Mouse (Mus musculus): ENCODE results near the gene Mfsd12.

Gene Mfsd12

DNA sequence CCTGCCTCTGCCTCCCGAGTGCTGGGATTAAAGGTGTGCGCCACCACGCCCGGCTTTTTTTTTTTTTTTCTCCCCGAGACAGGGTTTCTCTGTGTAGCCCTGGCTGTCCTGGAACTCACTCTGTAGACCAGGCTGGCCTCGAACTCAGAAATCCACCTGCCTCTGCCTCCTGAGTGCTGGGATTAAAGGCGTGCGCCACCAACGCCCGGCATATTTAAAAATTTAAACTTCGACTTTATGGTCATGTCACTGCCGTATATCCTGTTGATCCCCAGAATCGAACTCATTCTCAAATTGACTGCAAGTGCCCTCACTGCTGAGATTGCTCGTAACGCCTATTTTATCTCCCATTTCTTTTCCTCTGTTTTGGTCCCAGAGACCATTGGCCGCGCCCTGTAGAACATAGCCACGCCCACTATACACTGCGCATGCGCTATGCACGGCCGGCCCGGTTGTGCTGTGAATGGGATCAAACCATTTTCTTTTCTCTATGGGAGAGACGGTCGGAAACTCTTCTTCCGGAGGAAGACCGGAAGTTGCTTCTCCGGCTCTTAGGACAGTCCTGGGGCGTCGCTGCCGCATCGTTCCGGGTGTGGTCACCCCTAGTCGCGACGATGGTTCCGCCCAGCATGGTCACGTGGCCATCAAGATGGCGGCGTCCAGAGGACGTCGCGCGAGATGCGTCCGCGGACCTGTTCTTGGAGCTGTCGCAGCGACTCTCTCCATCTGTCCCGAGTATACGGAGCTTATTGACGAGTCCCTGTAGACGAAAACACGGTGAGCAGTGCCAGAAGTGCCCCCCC lies 26.7 kb downstream of the Mfsd12 start, which contains the start of the genes Dohh and Gm48551:
TSS of gene Dohh (plus strand) at position 627 of the 803 bp plus-strand sequence.
TSS of gene Gm48551 (plus strand) at position 665 of the 803 bp plus-strand sequence.
- peak; percentile 99 for DNase-seq (ENCODE audit: low read depth)

- no peak for DNase-seq (ENCODE audit: low read depth)
Measured at GRCm38 (mm10) chr10:81384605-81384982, 27.3 kb downstream of the Mfsd12 start.

DNA sequence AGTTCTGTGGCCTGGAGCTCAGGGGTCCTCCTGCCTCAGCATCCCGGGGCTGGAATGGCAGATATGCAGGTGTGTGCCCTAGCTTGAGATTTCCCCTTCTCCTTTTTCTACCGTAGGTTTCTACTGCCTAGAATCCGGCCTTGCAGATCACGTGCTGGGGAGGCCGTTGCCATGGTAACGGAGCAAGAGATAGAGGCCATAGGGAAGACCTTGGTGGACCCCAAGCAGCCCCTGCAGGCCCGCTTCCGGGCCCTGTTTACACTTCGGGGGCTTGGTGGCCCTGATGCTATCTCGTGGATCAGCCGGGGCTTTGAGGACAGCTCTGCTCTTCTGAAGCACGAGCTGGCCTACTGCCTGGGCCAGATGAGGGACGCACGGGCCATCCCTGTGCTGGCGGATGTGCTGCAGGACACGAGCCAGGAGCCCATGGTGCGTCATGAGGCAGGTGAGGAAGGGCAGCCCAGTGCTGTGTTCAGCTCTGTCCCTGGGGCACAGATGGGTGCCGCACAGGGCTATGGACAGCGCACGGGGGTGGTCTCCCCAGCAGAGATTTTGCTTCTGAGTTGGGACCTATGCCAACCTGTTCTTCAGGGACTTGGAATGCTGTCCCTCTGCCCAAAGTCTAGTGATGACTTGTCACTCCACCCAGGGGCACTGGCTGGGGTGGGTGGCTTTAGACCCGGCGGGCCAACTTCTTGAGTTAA lies 28.5 kb downstream of the Mfsd12 start:
- DNase-seq (ENCODE audit: low read depth) = no peak

DNA sequence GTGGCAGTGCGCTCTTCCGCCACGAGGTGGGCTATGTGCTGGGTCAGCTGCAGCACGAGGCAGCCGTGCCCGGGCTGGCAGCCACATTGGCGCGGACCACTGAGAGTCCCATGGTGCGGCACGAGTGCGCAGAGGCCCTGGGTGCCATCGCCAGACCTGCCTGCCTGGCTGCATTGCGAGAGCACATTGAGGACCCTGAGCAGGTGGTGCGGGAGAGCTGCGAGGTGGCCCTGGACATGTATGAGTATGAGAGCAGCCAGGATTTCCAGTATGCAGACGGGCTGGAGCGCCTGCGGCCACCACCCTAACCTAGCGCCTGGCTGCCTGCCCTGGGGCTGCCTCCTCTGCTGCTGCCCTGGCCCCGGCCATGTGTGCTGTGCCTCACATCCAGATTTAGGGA lies 30.4 kb downstream of the Mfsd12 start:
- DNase-seq (ENCODE audit: low read depth) = no peak

DNA sequence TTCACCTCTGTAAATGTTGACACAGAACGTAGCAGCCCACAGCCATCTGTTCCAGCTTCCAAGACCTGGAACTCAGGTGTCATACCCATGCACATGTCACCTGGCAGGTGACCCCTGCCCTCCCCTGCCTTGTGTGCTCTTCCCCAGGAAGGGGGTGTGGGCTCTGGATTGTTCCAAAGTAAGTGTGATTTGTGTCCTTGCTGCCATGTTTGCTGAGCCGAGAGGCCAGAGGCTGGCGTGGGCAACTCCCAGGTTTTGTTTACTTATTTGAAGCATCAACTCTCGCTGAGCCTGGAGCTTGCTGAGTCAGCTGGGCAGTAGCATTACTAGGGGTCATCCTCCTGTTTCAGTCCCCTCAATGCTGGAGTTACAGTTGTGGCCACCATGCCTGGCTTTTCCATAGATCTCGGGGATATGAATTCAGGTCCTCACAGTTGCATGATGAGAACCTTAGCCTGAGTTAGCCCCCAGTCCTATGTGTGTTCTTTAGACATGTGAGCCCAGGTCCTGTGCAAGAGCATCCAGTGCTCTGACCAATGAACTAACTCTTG lies 31.3 kb downstream of the Mfsd12 start, which contains the start of gene Gm48552:
TSS of gene Gm48552 (plus strand) at position 501 of the 551 bp plus-strand sequence.
- no peak for DNase-seq (ENCODE audit: low read depth)

- no peak for DNase-seq (ENCODE audit: low read depth)
Measured at GRCm38 (mm10) chr10:81389373-81389772, 32.1 kb downstream of the Mfsd12 start.

DNA sequence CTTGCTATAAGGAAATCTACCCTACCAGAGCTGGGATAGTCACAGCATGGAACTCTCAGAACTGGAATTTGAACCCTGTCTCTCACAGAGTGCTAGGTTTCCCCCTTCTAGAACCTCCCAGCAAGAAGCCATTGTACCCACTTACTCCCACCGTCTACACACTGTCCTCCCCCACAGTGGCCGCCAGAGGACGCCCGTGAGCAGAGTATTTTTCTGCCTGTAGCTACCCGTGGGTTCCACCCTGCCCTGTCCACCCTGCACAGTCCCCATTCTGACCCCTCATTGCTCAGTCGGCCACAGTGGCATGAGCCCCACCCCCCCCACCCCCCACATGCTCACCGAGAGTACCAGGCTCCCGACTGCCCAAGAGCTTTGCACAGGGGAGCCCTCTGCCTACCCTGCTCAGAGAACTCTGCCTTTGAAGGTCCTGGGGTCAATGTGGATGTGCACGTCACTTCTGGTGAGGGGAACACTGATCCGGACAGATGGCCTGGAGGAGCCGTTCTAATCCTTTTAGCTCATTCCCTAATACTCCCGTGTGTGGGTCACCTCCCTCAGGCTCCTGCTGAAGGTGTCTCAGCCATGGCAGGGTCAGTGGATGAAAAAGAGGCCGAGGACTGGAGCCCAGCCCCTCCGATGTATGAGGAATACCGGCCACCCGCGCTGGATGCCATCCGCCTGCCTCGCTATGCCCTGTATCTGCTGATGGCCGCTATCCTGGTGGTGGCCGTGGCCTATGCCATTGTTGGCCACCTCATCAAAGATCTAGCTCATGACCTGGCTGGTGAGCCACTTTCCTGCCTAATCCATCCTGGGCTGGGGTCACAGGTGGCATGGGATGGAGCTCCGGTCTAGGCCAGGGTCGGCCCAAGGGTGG lies 32.7 kb downstream of the Mfsd12 start:
- no peak for DNase-seq (ENCODE audit: low read depth)

DNA sequence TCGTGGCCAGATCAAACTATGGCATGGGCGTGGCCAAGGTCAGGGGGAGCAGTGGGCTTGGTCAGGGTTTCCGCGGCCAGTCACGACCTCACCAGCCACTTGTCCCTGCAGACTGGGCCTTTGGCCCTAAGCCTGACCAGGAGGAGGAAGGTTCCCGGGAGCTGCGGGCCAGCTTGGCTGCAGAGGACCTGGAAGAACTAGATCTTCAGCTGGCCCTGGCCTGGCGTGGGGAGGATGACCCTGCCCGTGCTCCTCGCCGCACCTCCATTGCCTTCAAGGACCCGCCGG lies 33.3 kb downstream of the Mfsd12 start:
- no peak for DNase-seq (ENCODE audit: low read depth)

GRCm38 (mm10) chr10:81392270-81392669 lies 35.0 kb downstream of the Mfsd12 start:
- no peak for DNase-seq (ENCODE audit: low read depth)

GRCm38 (mm10) chr10:81392781-81393185 lies 35.5 kb downstream of the Mfsd12 start, which contains the start of gene Smim24:
Smim24 (plus strand) TSS chr10:81393051.
- DNase-seq (ENCODE audit: low read depth) = no peak

- DNase-seq (ENCODE audit: low read depth) = no peak
Measured at GRCm38 (mm10) chr10:81393456-81394063, 36.3 kb downstream of the Mfsd12 start.

- peak; percentile 72 for DNase-seq (ENCODE audit: low read depth)
Measured at GRCm38 (mm10) chr10:81395127-81395526, 37.8 kb downstream of the Mfsd12 start.

GRCm38 (mm10) chr10:81395865-81396264 lies 38.6 kb downstream of the Mfsd12 start:
- no peak for DNase-seq (ENCODE audit: low read depth)

GRCm38 (mm10) chr10:81396749-81397148 lies 39.5 kb downstream of the Mfsd12 start:
- DNase-seq (ENCODE audit: low read depth) = no peak

DNA sequence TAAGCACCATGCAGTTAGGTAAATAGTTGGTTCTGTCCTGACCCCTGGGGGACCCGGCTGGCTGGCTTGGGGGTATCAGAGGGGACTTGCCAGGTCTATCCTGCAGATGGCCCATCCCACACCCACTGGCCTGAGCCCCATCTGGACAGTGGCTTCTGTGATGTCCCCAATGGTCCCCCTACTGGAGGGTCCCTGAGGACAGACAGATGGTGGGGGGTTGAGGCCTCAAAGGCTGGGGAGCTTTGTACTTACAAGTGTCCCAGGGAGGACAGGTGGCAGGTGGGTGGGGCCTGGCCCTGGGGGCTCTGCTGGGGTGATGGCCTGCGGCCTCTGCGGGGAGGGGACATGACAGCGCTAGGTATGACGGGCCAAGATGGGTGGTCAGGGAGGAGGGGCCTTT lies 42.0 kb downstream of the Mfsd12 start:
- no peak for DNase-seq (ENCODE audit: low read depth)

- no peak for DNase-seq (ENCODE audit: low read depth)
Measured at GRCm38 (mm10) chr10:81399798-81400308, 42.6 kb downstream of the Mfsd12 start.

- DNase-seq (ENCODE audit: low read depth) = no peak
Measured at GRCm38 (mm10) chr10:81400371-81401204, 43.3 kb downstream of the Mfsd12 start.

GRCm38 (mm10) chr10:81401205-81401520 lies 43.9 kb downstream of the Mfsd12 start:
- no peak for DNase-seq (ENCODE audit: low read depth)

- no peak for DNase-seq (ENCODE audit: low read depth)
Measured at GRCm38 (mm10) chr10:81401521-81402226, 44.4 kb downstream of the Mfsd12 start.

DNA sequence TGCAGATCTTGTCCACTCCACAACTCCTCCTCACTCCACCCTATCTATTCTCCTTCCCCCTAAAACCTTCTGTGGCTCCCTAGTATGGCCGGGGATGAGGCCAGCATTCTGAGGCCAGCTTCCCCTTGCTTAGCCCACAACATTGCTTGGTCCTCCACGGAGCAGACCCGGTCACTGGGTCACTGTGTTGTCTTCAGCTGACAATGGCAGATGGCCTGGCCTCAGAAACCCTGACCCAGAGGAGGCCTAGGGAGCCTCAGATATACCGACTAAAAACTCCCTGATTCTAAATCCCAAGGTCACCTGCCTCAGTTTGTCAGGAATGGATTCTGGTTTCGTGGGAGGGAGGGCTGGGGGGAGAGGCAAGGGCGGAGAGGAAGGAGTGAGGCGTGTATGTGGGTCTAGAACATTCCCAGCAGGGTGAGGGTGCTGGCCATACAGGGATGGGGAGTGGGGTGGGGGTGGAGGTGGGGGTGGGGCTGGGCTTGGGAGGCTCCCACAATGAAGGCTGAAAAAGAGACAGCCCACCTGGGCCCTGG lies 45.0 kb downstream of the Mfsd12 start:
- DNase-seq (ENCODE audit: low read depth) = no peak

Data from c-Kit-positive CD71-negative TER-119-negative erythroid progenitor cells, embryonic 14.5 days (primary cell).